Mouse (Mus musculus) megakaryocyte, embryonic 14.5 days (primary cell): ENCODE measurements at regions not wholly inside any gene's neighbourhood (a gene's known extent, or its start where the extent isn't known, plus 50 kb on each side); places are given as distances from the start of the nearest gene placed in this dataset.

ENCODE experiments used
- FLI1 ChIP-seq: IDR thresholded peaks from 2 replicates; pipeline ENCODE4 v1.6.1; 2012; ENCODE audit warnings: low read length, inconsistent platforms, mixed read lengths
- GATA1 ChIP-seq: IDR thresholded peaks from 3 replicates; pipeline ENCODE4 v1.6.1; 2012; ENCODE audit warnings: mixed read lengths, low read length, inconsistent platforms, borderline replicate concordance

DNA sequence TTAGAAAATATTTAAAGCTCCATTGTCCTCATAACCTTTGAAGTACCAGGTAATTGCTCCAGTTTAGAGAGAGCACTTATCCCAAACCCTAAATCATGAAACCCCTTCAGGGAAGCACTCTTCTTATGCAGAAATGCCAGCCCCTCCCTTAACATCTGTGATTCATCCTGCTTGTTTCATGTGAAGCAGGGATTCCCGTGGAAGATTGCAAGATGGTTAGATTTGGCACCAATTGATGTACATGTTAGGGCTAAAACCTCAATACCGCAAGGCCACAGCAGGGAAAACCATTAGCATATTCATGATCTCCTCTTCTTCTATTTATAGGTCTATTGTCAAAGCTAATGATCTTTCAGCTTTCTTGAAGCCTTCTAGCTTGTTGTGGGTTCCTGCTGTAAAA, 88.8 kb downstream of the Ttc32 start:
- TF ChIP-seq GATA1 (no peak), FLI1 (no peak)
